Comparison of ENCODE assay signal across 19 mouse cellular contexts in the genomic region with DNA sequence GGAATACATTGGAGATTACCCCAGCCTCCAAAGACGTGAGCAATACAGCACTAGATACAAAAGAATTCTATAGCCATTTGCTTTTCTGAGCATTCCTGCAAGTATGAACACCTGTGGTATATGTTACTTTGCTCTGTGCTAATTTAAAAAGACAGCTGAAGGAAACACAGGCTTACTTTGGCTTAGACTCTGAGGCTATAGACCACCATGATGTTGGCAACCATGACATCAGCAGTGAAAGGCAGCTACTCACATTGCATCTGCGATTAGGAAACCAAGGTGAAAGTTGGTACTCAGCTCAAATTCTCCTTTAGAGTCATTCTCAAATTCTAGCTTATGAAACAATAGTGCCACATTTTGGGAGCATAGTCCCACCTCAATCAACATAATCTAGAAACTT.
"Had no signal": no experiment of that assay in that cellular context is flagged by ENCODE, and none has a peak within 500 bp of the region (broad histone marks: within the 10 kb centered on the region; RNA-seq: fewer than 3 reads in every experiment).

No protein-coding gene starts in this region.

- H3K4me2 ChIP-seq: limb, embryonic 13.5 days; liver, embryonic 13.5 days; midbrain, embryonic 12.5 days; midbrain, embryonic 15.5 days; neural tube, embryonic 12.5 days; neural tube, embryonic 15.5 days; stomach, embryonic 15.5 days had no signal

- H3K36me3 ChIP-seq: limb, embryonic 13.5 days; liver, embryonic 13.5 days; midbrain, embryonic 12.5 days; midbrain, embryonic 15.5 days; neural tube, embryonic 12.5 days; neural tube, embryonic 15.5 days; stomach, embryonic 15.5 days had no signal

- DNase-seq: kidney, adult 18-20 months; kidney, adult 9 months; kidney, postnatal 14 days; kidney, postnatal 4 days; left cerebral cortex, postnatal 4 days; liver, embryonic 13.5 days; lung, postnatal 10 days; lung, postnatal 4 days; right cerebral cortex, adult 18-20 months; right cerebral cortex, postnatal 14 days; spleen, adult 18-20 months; thymus, postnatal 25 days had no signal

- H3K4me1 ChIP-seq: liver, embryonic 13.5 days; midbrain, embryonic 12.5 days; midbrain, embryonic 15.5 days; neural tube, embryonic 12.5 days; neural tube, embryonic 15.5 days; stomach, embryonic 15.5 days had no signal

- H3K9me3 ChIP-seq: limb, embryonic 13.5 days; liver, embryonic 13.5 days; midbrain, embryonic 12.5 days; midbrain, embryonic 15.5 days; neural tube, embryonic 12.5 days; neural tube, embryonic 15.5 days; stomach, embryonic 15.5 days had no signal

- H3K27me3 ChIP-seq: limb, embryonic 13.5 days; liver, embryonic 13.5 days; midbrain, embryonic 12.5 days; midbrain, embryonic 15.5 days; neural tube, embryonic 12.5 days; neural tube, embryonic 15.5 days; stomach, embryonic 15.5 days had no signal

- H3K27ac ChIP-seq: liver, embryonic 13.5 days; midbrain, embryonic 12.5 days; midbrain, embryonic 15.5 days; neural tube, embryonic 12.5 days; neural tube, embryonic 15.5 days had no signal

- H3K9ac ChIP-seq: limb, embryonic 13.5 days; liver, embryonic 13.5 days; midbrain, embryonic 12.5 days; midbrain, embryonic 15.5 days; neural tube, embryonic 12.5 days; neural tube, embryonic 15.5 days; stomach, embryonic 15.5 days had no signal

- ATAC-seq: intestine, embryonic 16.5 days; midbrain, embryonic 15.5 days had no signal

- H3K4me3 ChIP-seq: limb, embryonic 13.5 days; liver, embryonic 13.5 days; midbrain, embryonic 12.5 days; midbrain, embryonic 15.5 days; neural tube, embryonic 12.5 days; neural tube, embryonic 15.5 days; stomach, embryonic 15.5 days had no signal
